Mouse (Mus musculus) T-helper 1 cell (primary cell): ENCODE measurements around the gene Pglyrp1.

Experiments
- in situ Hi-C: fragments of 300-600 bp; cut with MboI, MseI; formaldehyde crosslinking; loops from one replicate; pipeline ENCODE4 v1.15.1; 2025; ENCODE audit warnings: high pct_unique_total_duplicates

The Pglyrp1 gene

DNA sequence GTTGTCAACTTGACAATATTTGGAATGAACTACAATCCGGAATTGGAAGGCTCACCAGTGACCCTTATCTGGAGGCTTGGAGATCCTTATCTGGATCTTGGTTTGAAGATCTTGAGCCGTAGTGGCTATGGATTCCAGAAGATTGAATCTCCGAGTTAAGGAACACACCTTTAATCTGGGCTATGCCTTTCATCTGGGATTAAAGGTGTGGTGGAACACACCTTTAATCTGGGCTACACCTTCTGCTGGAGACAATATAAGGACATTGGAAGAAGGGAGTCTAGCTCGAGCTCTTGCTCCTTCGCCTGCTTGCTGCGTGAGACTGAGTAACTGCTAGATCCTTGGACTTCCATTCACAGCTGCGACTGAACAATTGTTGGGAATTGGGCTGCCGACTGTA is at the start of gene Pglyrp1:
Pglyrp1 (plus strand) TSS at position 301 of the 400 bp plus-strand sequence.
- in situ Hi-C loops: loop anchor here (10.0 kb wide), 1 partner anchor 646 kb away; no protein-coding TSS in a partner anchor

DNA sequence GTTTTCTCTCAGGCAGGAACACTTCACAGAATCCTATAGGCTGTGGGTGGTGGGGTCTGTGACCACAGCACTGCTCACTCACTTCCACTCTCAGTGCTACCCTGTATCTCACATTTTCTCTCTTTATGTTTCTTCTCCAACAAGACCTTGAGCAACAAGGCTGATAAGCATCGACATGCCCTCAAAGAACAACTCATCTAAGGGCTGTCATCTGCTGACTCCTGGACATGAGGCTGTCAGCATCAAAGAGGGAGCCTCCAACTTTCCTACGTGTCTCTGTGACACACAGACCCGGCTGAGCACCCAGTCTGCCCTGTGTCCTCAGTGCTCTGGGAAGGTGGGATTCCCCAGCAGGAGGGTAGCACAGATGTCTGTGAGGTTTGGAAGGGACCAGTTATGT is 49.6 kb upstream of the Pglyrp1 start, which contains the start of gene Psg17:
Psg17 (minus strand) TSS at position 101 of the 400 bp plus-strand sequence.
- in situ Hi-C loops: no loop called here

DNA sequence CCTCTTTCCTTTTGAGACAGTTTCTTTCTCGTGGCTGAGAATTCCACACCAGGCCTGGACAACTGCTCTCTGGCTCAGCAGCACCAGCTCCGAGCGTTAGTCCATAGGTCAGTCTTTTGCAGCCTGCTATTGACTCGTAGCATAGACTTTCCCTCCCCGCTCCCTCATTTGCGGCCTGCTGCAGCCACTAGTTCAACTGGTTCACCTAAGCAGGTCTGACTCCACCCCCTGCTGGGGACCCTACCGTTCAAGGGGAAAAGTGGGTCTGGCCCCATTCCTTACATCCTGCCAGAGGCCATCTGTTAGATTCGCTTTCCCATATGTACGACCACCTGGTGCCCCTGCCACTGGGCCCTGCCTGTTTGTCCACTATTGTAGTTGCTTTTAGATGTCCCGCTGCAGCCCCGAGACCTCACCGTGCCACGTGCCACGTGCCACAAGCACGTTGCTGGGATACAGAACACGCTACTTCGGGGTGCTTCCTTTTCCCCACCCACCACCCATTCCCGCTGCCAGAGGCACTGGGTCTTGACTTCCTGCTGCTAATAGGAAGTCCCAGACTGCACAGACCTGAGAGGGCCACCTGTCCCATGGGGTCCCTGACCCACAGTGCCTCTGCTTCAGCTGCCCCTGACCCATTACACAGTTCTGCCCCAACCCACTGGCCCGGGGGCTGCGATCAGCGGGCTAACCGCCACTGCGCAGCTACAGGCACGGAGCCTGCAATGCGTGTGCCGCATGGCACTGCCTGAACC is 43.2 kb upstream of the Pglyrp1 start:
- in situ Hi-C loops: no loop called here

DNA sequence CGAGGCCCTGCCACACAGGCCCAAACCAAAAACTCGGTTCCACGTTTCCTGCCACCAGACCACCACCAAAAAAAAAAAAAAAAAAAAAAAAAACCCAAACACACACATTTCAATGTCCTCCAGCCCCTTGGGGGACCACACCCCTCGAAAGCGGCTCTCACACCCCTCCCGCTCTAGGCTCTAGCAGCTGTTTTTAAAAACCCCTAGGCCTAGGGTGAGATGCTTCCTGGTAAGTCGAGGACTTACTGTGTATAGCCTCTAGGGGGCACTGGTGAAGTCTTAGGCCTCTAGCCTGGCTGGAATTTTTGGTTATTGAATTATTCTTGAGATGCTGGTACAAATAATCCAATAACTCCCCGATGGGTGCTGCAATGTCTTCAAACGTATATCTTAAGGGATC is 42.5 kb upstream of the Pglyrp1 start:
- in situ Hi-C loops: no loop called here

DNA sequence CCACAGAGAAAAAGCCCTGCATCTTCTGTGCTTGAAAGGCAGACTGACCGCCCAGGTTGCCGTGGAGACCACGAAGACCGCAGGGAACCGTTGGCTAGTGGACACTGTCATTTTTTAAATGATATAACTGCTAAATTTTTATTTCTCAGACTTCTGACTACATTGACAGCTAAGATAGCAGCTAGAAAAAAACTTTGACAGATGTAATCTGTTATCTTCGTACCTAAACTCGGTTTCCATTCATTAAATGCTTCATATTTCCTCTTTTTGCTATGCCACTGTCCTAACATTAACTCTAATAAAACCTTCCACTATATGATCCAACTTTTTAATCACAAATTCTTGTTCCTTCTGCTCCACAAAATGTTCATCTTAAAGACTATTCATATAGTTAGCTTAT is 41.6 kb upstream of the Pglyrp1 start:
- in situ Hi-C loops: no loop called here

DNA sequence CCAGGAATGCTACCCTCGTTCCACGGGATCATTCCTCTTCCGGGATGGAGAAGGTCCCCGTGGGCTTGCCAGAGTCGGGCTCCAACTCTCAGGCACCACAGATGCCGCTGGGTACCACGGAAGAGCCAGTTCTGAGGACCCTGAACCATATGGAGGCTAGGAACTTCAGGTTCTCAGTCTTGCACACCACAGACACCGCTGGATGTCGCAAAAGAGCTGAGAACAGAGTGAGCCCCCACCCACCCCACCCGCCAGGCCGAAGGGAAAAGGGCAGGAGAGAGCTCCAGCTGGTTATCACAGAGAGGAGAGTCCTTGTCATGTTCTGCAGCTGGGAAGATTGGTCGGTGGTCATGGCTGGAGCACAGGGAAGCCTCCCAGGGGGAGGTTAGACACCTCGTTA is 38.8 kb upstream of the Pglyrp1 start:
- in situ Hi-C loops: no loop called here

DNA sequence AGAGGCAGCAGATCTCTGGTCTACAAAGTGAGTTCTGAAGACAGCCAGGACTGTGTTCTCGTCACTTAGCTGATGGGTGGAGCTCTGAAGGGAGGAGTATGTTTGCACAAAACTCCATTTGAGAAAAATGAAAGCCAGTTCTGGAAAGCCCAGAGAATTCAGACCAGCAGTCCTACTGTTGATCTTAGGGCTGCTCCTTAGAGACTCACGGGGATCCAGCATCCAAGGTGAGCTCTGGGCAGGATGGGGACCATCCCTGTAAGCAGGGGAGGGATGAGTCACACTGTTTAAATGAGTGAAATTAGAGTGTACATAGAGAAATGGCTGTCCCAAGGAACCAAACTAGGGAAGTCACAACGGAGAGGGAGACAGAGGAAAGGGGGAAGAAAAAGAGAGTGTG is 31.3 kb upstream of the Pglyrp1 start, which contains the start of gene Mill2:
Mill2 (plus strand) TSS at position 102 of the 400 bp plus-strand sequence.
- in situ Hi-C loops: no loop called here

DNA sequence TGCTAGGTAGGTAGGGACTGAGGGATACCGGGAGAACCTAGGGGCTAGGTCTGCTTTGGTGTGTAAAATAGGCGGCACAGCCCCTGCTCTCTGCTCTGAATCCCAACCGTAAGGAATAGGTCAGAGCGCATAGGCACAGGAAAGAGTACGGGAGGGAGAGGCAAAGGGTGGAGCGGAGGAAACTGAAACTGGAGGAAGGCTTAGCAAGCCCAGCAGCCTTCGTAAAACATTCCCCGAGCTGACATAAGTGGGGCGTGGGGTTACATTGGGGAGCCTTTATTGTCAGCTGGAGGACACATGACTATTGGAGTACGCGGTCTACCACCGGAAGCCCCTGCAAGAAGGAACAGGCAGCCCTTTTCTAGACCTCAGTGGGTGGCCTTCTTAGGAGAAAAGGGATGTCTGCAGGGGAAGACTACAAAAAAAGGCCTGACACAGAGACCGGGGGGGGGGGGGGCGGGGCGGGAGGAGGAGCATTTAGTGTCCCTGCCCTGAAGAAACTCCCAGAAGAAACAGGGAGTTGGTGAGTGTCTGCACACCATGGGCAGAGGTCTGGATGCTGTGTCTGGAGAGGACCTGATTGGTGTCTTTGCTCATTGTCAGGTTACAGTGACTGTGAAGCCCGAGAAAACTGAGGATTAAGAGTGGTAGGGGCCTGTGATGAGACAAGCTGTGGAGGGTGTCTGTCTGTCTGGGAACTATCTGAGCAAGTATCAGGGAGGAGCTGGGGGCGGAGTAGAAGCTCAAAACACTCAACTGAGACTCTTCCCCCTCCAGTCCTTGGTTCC is 30.6 kb upstream of the Pglyrp1 start:
- in situ Hi-C loops: no loop called here

DNA sequence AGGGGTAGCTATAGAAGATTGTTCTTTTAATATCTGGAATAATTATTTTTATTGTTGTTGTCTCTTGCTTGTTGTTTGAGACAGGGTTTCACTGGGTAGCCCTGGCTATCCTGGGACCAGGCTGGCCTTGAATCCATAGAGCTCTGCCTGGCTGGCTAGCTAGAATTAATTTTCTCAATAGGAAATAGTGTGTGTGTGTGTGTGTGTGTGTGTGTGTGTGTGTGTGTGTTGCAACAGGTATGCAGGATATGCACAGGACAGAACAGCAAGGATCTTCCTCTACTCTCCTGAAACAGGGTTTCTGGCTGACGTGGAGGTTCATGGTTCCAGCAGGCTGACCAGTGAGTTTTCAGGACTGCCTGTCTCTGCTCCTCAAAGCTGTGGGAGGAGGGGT is 30.0 kb upstream of the Pglyrp1 start:
- in situ Hi-C loops: no loop called here

DNA sequence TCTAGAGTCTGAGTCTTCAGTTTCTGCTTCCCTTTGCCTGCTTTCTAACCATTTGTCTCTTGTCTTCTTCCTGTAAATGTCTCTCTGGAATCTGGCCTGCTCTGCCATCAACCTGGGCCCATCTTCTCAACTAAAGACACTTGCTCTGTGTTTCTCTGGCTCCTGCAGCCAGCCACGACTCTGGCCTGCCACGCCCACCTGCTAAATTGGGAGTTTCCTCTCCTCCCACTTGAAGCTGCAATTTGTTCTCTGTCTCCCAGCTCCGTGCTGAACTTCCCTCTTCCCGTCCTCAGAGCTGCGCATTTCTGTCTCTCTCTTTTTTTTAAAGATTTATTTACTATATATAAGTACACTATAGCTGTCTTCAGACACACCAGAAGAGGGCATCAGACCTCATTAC is 26.3 kb upstream of the Pglyrp1 start:
- in situ Hi-C loops: no loop called here

DNA sequence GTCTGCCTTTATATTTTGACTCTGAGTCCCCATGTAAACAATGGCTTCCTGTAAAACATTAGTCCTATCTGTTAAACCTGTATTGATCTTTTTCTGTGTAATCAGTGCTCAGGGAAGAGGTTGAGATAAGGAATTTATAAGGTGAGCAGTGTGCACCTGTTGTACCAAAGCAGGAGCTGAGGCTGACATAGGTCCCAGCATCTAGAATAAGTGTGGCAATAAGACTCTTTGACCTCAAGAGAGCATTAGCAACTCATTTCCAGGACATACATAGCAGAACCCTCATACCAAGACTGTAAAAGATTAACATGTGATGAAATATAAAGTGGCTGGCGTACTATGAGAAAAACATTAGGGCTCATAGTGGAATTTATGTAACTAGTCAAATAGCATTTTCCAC is 22.7 kb upstream of the Pglyrp1 start:
- in situ Hi-C loops: no loop called here

DNA sequence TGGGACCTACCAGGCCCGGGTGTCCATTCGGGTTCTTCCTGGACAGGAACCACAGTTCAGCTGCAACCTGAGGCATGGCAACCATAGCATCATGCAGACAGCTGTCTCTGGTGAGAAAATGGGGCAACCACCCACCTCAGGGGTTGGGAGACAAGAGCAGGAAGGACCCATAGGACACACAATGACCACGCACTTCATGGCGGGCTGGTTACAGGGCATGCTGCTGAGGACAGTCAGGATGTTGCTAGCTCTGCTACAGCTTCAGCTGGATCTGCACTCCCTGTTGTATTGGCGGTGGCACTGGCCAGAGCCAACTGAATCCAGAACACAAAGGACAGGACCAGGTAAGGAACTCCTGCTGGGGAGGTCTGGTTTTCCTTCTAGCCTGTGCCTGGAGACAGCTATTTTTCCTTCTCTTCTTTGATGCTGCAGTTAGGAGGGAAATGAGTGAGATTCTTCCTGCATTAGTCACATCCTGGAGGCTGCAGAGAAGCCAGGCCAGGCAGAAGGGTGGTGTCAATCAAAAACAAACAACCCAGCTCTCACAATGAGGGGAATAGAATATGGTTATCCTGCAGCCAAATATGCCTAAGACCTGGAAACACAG is 12.7 kb upstream of the Pglyrp1 start:
- in situ Hi-C loops: no loop called here

DNA sequence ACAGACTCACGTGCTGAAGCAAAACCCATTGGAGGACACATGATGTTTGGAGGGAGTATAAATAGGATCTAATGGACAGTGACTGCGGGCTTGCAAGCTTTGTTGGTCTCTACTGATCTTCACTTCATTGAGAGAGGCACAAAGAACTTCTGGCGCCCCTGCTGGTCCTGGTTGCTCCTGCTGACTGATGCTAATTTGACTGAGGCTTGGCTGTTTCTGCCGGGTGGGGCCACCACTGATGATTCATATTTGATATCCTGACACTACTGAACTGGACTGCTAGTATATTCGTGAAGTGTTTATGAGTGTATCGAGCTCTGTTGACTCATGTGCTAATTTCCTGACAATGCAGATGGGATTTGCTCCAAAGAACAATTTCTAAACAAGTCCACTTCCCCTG is 8.3 kb upstream of the Pglyrp1 start:
- in situ Hi-C loops: no loop called here

DNA sequence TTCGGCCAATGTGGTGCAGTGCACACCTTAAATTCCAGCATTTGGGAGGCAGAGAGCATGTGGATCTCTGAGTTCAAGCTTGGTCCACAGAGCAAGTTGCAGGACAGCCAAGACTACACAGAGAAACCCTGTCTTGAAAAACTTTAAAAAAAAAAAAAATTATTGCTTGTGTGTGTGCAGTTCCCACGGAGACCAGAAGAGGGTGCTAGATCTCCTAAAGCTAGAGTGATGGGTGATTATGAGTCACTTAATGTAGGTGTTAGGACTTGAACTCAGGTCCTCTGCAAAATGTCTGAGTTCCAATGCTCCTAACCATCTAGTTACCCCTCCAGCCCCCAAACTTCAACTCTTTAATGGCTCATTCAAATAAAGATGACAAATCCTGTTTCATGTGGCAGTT is 2.6 kb upstream of the Pglyrp1 start:
- in situ Hi-C loops: loop anchor here (5.0 kb wide), 1 partner anchor 126 kb away; no protein-coding TSS in a partner anchor

DNA sequence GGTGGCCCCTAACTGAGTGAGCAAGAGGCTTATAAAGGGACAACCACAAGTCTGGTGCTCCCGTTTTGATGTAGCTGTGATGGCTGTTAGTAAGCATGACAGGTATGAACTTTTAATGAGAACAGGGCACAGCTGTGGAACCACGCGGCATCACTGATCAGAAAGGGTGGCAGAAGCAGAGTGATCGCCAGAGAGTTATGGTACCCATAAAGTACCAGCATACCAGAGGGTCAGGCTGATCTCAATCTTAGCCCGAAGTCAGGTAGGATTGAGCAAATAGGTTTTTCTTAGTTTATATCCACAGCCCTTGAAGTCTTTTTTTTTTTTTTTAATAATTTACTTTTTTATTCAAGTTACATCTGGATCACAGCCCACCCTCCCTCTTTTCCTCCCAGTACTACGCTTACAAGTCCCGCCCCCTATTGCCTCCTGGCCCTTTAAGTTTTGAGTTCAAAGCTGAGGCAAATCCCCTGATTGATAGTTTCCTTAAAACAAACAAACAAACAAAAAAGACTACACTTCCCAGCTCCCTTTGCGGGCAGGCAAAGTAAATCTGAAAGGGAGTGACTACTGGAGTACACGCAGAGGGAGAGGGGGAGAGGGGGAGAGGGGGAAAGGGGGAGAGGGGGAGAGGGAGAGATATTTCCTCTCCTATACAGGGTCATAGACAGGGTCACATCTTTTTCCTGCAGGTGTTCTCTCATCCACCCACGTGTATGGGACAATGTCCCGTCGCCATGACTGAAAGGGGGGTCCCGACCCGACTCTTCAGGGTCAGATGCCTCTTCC is 1.1 kb downstream of the Pglyrp1 start:
- in situ Hi-C loops: loop anchor here (10.0 kb wide), 1 partner anchor 647 kb away; no protein-coding TSS in a partner anchor

DNA sequence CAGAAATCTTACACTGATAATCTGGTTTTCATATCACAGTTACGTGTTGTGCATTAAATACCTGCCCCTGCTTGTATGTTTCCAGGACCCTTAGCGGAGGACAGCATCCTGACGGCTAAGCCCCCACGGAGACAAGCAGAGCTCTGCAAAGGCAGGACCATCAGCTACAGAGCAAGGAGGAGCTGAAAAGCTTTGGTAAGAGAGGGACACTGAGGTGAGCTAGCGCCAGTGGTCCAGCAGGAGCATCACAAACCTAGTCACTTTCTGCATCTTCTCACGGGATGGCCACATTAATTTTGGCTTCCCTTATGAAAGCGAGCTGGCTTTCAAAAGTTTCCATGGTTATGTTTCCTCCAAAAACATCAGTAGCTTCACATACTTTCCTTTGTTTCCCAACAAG is 1.7 kb downstream of the Pglyrp1 start:
- in situ Hi-C loops: loop anchor here (10.0 kb wide), 1 partner anchor 648 kb away; no protein-coding TSS in a partner anchor

DNA sequence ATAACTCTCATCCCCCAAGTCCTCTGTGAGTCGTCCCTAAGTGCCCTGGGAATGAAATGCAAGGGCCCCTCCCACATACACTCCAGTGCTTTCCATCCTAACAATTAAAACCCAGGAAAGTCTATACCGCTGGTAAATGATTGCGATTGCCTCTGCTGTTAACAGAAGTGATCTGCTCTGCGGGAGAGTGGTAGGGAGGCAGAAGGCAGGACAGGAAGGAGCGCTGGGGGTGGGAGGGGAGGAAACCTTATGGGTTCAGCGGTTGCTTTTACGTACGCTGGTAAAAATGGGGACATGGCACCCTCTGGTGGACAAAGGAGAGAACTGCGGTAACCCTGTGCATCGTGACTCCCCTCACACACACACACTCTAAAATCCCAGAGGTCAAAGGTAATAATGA is 2.1 kb downstream of the Pglyrp1 start:
- in situ Hi-C loops: loop anchor here (10.0 kb wide), 1 partner anchor 648 kb away; no protein-coding TSS in a partner anchor

DNA sequence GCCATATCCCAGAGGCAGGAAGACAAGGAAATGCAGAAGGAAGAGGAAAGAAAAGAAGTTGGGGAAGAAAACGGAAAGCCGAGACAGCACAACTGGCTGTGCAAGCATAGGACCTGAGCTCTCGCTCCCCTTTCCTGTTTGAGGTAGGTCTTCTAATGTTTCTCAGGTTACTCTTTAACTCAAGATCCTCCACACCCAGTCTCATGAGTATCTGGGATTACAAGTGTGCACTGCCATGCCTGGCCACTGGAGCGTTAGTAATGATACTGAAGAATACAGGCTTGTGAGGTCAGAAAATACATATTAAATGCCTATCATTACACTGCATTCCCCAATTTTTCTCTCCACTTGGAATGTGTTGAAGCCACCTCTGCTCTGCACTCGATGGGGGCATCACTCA is 4.2 kb downstream of the Pglyrp1 start:
- in situ Hi-C loops: loop anchor here (10.0 kb wide), 1 partner anchor 651 kb away; no protein-coding TSS in a partner anchor

DNA sequence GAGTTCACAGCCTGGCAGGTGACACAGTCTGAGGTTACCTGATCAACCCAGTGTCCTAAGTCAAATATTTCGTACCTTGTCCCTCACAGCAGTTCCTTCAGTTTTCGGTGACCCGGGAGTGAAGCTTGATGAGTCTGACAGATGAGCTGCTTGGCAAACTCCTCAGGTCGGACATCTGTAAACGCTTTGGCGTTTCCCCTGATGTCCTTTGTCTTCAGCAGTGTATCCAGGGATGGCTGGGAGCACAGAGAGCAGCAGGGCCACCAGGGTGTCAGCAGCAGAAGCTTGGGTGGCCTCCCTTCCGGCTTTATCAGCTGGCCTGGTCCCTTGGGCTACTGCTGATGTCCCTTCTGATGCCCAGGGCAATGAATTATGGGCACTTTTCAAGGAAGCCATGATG is 7.6 kb downstream of the Pglyrp1 start:
- in situ Hi-C loops: loop anchor here (10.0 kb wide), 1 partner anchor 654 kb away; no protein-coding TSS in a partner anchor

DNA sequence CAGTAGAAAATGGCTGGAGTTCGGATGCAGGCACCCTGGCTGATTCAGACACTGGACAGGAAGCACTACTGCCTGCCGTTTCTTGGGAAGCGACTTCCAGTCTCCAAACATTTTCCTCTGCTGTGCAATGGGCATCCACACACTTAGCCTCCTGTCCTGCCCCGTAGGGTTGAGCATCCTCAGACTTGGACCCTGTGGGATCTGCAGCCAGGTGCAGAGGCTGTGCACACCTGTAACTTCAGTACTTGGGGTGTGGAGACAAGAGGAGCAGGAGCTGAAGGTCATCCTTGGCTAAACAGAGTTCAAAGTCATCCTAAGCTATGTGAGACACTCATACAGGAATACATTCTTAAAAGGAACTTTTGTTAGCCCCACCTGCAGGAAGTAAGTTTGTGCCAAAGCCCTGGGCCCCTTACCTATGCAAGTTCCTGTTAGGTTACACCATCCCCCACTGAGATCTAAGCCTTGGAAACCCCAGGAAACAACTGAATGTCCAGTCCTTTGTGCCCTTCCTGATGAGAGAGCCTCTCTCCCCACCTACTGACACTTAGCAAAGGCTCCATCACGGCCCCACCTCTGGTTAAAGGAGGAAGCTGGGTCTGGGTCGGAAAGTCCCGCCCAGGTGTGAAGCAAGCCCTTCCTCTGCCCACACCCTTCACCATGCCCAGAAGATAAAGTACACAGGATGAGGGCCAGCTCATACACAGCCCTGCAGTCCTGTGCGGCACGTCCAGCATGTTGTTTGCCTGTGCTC is 13.0 kb downstream of the Pglyrp1 start:
- in situ Hi-C loops: no loop called here
